Comparison of ENCODE assay signal across 29 mouse cellular contexts in genomic region chr7:118973377-118973776, GRCm38 (mm10). TPM values are rescaled to one million over a fixed set of nuclear protein-coding genes. Genes with fewer than 3 reads are reported as not detected.
DNase-seq lines count a peak whose midpoint lies in the region; ATAC-seq and TF ChIP-seq lines count a peak whose summit lies in the region.
"Had no signal": no experiment of that assay in that cellular context is flagged by ENCODE, and none has a peak within 500 bp of the region (broad histone marks: within the 10 kb centered on the region; RNA-seq: fewer than 3 reads in every experiment).

No protein-coding gene starts in this region.

- intact Hi-C loops in gastrocnemius, adult 2 months (cut with DNase I) = no loop called here

- WGBS in midbrain, embryonic 12.5 days = 78% methylated on average over 4 of the region's 4 CpGs
- WGBS in midbrain, embryonic 13.5 days = 83% methylated on average over 4 of the region's 4 CpGs

- no peaks in the 10 kb centered on the region for H3K9me3 ChIP-seq in midbrain, embryonic 12.5 days
- H3K9me3 ChIP-seq in midbrain, embryonic 13.5 days = no peaks in the 10 kb centered on the region
- H3K9me3 ChIP-seq: embryonic facial prominence, embryonic 13.5 days; liver, embryonic 12.5 days had no signal

- peak; percentile 2 for DNase-seq in gastrocnemius, adult 2 months
- DNase-seq in gastrocnemius, adult 18-20 months (ENCODE audit: low spot score) = no peak
- peak; percentile 46 for DNase-seq in adrenal gland, postnatal 10 days
- DNase-seq in adrenal gland, postnatal 36 days = peak; percentile 55 to 58
- DNase-seq: B cell, adult 2 months; cerebellum, adult 11 months; forebrain, postnatal 0 days; gastrocnemius, postnatal 14 days; heart, postnatal 14 days; kidney, adult 2 months; kidney, postnatal 36 days; layer of hippocampus, postnatal 36 days; left cerebral cortex, postnatal 4 days; liver, postnatal 0 days; lung, postnatal 36 days; midbrain, embryonic 14.5 days; right cerebral cortex, adult 18-20 months; spleen, adult 18-20 months; thymus, adult 18-20 months; thymus, postnatal 25 days had no signal

- no peak overlapping the region for H3K4me2 ChIP-seq in midbrain, embryonic 12.5 days (replicated peaks)
- no peak overlapping the region for H3K4me2 ChIP-seq in midbrain, embryonic 13.5 days (replicated peaks)
- H3K4me2 ChIP-seq: embryonic facial prominence, embryonic 13.5 days; hindbrain, embryonic 14.5 days; liver, embryonic 12.5 days had no signal

- no peak for ATAC-seq in midbrain, embryonic 12.5 days (ENCODE audit: low FRiP score, low read depth)
- no peak for ATAC-seq in midbrain, embryonic 13.5 days
- no peak for ATAC-seq in activated CD4-positive, CD25-positive, alpha-beta regulatory T cell, adult 4 months
- ATAC-seq: forebrain, postnatal 0 days; inflammation-experienced regulatory T-cells, adult 6 months; liver, embryonic 12.5 days; liver, postnatal 0 days had no signal

- H3K9ac ChIP-seq in midbrain, embryonic 12.5 days (replicated peaks) = no peak overlapping the region
- H3K9ac ChIP-seq in midbrain, embryonic 13.5 days (replicated peaks) = no peak overlapping the region
- H3K9ac ChIP-seq: embryonic facial prominence, embryonic 13.5 days; forebrain, postnatal 0 days; hindbrain, embryonic 14.5 days; liver, embryonic 12.5 days; liver, postnatal 0 days had no signal

- no peak overlapping the region for H3K4me3 ChIP-seq in gastrocnemius, adult 2 months
- H3K4me3 ChIP-seq in midbrain, embryonic 12.5 days = no peak overlapping the region
- H3K4me3 ChIP-seq in midbrain, embryonic 13.5 days (replicated peaks) = no peak overlapping the region
- H3K4me3 ChIP-seq: embryonic facial prominence, embryonic 13.5 days; liver, embryonic 12.5 days had no signal

- H3K4me1 ChIP-seq in midbrain, embryonic 12.5 days = peaks cover 36% of the 10 kb centered on the region
- peaks cover 51% of the 10 kb centered on the region for H3K4me1 ChIP-seq in midbrain, embryonic 13.5 days (replicated peaks)
- H3K4me1 ChIP-seq: liver, embryonic 12.5 days had no signal

- no peak overlapping the region for H3K27ac ChIP-seq in gastrocnemius, adult 2 months
- H3K27ac ChIP-seq in midbrain, embryonic 12.5 days (replicated peaks) = peak overlapping the region; percentile 25; the same call in 1 of the 2 replicates
- no peak overlapping the region for H3K27ac ChIP-seq in midbrain, embryonic 13.5 days
- H3K27ac ChIP-seq: embryonic facial prominence, embryonic 13.5 days; hindbrain, embryonic 14.5 days; liver, embryonic 12.5 days; stomach, postnatal 0 days had no signal

- TF ChIP-seq CTCF in gastrocnemius, adult 2 months (IDR thresholded peaks at IDR 0.05) = no peak

- H3K36me3 ChIP-seq in midbrain, embryonic 12.5 days = peaks cover 62% of the 10 kb centered on the region
- H3K36me3 ChIP-seq in midbrain, embryonic 13.5 days = peaks cover 39% of the 10 kb centered on the region
- H3K36me3 ChIP-seq: liver, embryonic 12.5 days had no signal

- no peaks in the 10 kb centered on the region for H3K27me3 ChIP-seq in midbrain, embryonic 12.5 days
- H3K27me3 ChIP-seq in midbrain, embryonic 13.5 days = no peaks in the 10 kb centered on the region
- H3K27me3 ChIP-seq: embryonic facial prominence, embryonic 13.5 days; liver, embryonic 12.5 days had no signal

RNA-seq across cellular contexts. Expression of gene Gprc5b, which starts 21.6 kb away (rescaled TPM):
- 10 to 100 TPM; 10.5 to 14.0 TPM for total RNA-seq in gastrocnemius, adult 2 months (2021)
- 10 to 100 TPM; 12.4 to 21.7 TPM for total RNA-seq in gastrocnemius, adult 18-20 months (2021)
- polyA plus RNA-seq in midbrain, embryonic 12.5 days (2016; fragmentation: Nextera tagmentation; extraction: Ambion mirVana) = 11.9 and 14.1 TPM in 2 replicates
- polyA plus RNA-seq in midbrain, embryonic 13.5 days (2015; fragmentation: Nextera tagmentation; extraction: Ambion mirVana) = 7.2 and 7.6 TPM in 2 replicates
- total RNA-seq in adrenal gland, postnatal 10 days (2021) = 10 to 100 TPM; 67.5 to 67.8 TPM
- total RNA-seq in adrenal gland, postnatal 36 days (2021) = 100 to 1,000 TPM; 111 to 184 TPM
- polyA plus RNA-seq in activated CD4-positive, CD25-positive, alpha-beta regulatory T cell, adult 4 months (2017; shearing (Covaris generic)) = 1 to 10 TPM; 1.5 to 2.3 TPM
- total RNA-seq: granulocyte monocyte progenitor cell, adult 5-6 weeks had no signal
